Mouse (Mus musculus) layer of hippocampus, adult 8-10 months (tissue): ENCODE measurements around the gene Wnt1. TPM values are rescaled to one million over a fixed set of nuclear protein-coding genes. Genes with fewer than 3 reads are reported as not detected.

Experiments used
- DNase-seq, 2 experiments: peaks; one replicate each; pipeline ENCODE4 v3.0.0; 2022; ENCODE audit warnings: low spot score in 2 of 2
- total RNA-seq, 4 experiments: library from RNA; stranded (reverse); gene quantifications; 2 replicates each; pipeline ENCODE4 v1.2.4; 2022

The Wnt1 gene
- total RNA-seq, 4 experiments from 2014 or later = not detected

DNA sequence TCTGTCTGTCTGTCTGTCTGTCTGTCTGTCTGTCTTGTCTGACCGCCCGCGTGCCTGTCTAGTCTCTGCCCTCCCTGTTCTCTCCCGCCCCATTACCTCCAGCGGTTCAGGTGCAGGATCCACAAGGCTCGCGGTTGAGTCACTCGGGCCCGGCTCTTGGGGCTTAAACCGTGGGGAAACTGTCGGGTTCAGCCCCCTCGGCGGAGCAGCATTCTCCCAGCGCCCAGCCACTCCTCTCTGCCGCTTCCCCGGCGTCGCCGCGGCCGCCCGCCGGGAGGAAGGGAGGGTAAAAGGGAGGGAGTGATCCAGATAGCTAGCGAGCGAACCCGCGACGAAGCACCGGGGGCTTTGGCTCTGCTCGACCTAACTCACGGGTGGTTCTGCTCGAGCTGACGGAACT lies 11.9 kb upstream of the Wnt1 start, which contains the start of gene Wnt10b:
Gene Wnt10b, minus strand, starts transcription at position 389 of the 400 bp plus-strand sequence.
- no peak for DNase-seq

DNA sequence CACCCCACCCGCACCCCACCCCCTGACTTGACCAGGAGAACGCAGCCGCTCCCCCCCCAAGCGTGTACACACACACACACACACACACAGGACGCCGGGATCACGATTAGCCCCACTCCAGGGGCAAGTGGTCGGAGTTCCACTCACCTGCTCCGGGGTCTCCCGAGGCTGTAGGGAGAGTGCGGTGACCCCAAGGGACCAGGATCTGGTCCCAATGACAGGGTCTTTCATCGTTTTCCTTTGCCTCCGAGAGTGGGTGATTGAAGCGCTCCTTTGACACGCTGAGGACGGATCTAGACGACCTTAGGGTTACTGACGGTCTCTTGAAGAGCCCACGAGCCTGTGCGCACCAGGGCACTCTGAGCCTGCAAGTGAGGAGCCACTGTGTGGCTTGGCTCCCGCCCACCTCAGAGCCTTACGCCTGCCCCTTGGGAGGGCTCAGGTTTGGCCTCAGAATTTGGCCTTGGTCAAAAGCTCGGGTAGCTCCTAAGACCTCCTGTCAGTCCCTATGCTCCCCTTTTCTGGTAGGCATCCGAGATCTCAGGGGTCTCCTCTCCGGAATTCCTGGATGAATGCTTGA lies 11.4 kb upstream of the Wnt1 start:
- DNase-seq = no peak

DNA sequence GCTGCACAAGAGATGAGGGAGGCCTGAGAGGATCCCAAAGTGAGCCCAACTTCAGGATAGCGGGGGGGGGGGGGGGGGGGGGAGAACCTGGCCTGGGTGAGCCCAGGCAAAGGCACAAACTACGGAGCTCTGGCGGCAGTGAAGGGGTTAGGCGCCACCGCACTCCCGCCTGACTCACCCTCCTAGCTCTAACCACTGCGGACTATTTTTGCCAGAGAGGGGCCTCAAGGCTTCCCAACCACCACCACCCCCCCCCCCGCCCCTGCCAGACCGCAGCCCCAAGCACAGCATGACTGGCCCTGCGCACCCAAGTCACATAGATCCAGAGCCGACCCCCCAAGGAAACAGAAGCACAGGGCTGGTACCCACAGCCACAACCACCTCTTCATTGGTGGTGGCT lies 10.9 kb upstream of the Wnt1 start:
- no peak for DNase-seq

DNA sequence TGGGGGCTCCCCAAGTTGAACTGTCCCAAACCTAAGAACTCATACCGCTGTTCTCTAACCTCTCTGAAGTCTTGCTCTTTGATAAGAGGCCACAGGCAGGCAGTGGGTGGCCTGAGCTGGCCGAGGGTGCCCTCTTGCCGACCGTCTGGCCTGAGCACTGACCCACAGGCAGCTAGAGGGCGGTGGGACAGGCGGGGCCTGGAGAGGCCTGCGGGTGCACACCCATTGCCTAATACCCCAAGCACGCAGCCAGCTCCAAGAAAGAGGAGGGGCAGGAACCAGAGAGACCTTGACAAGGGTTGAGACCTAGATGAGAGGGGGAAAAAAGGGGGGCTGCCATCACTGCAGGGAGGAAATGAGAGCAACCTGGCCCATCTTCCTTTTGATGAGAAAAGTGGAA lies 9.6 kb upstream of the Wnt1 start:
- DNase-seq = no peak

DNA sequence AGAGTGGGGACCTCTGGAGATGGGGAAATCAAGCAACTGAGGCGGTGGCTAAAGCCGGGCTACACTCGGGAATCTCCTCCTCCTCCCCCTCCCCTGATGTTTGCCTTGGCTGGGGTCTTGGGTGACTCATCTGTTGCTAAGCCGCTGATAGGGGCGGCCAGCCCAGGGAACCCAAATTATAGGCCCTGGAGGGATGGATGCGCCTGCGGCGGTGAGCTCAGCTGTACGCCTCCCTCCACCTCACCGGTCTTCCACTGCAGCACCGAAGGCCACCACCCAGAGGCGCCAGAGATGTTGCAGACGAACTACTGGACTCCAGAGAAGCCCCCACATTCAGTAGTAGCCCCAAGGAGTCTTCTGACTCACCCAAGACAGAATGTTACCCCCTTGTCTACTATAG lies 9.1 kb upstream of the Wnt1 start:
- DNase-seq = no peak

DNA sequence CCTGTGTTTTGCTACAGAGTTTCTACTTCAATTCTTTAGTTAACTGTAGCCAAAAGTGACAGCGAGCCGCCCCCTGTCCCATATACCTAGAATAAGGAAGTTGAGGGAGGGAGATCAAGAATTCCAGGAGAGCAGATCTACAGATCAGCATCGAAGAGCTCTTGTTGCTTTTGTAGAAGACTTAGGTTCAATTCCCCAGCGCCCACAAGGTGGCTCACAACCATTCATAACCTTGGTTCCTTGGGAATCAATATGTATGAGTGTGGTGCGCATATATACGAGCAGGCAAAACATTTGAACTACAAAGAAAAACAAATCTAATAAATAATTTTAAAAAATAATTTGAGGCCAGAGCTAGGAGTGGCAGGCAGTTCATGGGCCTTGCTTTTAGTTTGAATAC lies 8.5 kb upstream of the Wnt1 start:
- DNase-seq = no peak

DNA sequence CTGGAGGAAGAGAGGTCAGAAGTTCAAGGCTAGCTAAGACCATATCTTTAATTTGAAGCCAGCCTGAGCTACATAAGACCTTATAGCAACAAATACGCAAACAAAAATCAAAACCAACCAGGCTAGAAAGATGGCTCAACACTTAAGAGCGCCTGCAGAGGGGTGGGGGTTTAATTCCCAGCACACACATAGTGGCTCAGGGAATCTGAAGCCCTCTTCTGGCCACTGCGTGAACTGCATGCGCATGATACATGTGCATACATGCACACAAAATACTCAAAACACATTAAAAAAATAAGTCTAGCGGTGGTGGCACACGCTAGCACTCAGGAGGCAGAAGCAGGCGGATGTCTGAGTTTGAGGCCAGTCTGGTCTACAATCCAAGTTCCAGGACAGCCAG lies 3.9 kb upstream of the Wnt1 start:
- DNase-seq = no peak

DNA sequence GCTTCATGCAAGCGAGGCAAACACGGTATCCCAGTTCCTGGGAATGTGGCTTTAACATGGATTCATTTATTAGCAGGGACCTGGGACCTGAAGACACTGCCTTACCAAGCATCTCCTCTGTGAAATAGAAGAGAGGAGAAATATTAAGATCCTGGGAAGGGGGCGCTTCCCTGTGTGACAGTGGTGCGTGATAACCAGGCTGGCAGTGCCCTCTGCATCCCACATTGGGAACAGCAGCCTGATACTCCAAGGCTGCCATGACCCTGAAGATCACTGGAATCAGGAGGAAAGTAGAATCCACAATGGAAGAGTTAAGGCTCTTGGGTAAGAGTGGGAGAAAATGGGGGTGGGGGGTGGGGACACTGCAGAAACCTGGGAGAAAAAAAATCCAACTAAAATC lies 1.7 kb upstream of the Wnt1 start:
- DNase-seq = no peak

DNA sequence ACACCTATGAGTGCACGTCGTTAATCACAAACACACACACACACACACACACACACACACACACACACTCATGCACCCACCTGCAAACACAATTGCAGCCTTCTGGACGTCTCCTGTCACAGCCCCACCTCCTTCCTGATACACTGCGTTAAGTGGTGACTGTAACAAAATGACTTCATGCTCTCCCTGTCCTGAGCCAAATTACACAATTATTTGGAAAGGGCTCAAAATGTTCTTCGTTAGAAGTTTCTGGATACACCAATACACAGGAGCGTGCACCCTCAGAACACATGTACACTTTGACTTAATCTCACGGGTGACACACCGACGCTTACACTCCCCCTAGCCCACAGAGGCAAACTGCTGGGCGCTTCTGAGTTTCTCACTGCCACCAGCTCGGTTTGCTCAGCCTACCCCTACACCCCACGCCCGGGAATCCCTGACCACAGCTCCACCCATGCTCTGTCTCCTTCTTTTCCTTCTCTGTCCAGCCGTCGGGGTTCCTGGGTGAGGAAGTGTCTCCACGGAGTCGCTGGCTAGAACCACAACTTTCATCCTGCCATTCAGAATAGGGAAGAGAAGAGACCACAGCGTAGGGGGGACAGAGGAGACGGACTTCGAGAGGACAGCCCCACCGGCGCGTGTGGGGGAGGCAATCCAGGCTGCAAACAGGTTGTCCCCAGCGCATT lies 541 bp upstream of the Wnt1 start:
- no peak for DNase-seq

DNA sequence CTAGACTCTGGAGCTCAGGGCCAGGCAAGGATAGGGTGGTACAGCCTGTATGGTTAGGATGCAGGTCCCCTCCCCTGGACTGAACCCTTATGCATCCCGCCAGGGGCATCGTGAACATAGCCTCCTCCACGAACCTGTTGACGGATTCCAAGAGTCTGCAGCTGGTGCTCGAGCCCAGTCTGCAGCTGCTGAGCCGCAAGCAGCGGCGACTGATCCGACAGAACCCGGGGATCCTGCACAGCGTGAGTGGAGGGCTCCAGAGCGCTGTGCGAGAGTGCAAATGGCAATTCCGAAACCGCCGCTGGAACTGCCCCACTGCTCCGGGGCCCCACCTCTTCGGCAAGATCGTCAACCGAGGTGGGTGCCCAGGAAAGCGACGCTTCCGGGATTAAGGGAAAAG lies 1.1 kb downstream of the Wnt1 start:
- DNase-seq = no peak

DNA sequence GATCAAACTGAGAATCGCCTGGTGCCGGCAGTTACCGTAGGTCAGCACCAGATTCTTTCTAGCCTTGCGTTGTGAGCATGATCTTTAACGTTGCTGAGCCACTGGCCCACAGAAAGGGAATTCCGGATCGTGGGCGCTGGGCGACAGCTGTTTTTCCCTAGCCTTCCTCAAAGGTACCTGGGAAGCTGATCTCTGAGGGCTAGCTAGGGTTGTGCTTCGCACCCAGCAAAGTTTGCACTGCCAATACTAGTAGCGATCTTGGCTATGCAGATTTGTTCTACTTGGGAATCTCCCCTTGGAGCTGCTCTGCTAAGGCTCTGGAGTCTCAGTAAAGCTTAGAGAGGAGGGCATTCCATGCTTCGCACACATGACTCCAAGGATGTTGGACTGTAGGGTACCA lies 1.6 kb downstream of the Wnt1 start:
- DNase-seq = no peak

DNA sequence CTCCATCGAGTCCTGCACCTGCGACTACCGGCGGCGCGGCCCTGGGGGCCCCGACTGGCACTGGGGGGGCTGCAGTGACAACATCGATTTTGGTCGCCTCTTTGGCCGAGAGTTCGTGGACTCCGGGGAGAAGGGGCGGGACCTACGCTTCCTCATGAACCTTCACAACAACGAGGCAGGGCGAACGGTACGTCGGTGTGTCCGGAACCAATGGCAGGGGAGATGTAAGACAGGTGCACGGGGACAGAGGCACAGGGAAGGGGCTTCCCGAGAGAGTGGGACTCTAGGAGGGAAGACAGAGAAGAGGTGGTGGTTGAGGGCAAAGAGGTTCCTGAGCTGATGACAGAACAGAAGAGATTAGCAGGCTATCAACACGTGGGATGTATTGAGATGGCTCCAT lies 2.1 kb downstream of the Wnt1 start:
- DNase-seq = no peak

DNA sequence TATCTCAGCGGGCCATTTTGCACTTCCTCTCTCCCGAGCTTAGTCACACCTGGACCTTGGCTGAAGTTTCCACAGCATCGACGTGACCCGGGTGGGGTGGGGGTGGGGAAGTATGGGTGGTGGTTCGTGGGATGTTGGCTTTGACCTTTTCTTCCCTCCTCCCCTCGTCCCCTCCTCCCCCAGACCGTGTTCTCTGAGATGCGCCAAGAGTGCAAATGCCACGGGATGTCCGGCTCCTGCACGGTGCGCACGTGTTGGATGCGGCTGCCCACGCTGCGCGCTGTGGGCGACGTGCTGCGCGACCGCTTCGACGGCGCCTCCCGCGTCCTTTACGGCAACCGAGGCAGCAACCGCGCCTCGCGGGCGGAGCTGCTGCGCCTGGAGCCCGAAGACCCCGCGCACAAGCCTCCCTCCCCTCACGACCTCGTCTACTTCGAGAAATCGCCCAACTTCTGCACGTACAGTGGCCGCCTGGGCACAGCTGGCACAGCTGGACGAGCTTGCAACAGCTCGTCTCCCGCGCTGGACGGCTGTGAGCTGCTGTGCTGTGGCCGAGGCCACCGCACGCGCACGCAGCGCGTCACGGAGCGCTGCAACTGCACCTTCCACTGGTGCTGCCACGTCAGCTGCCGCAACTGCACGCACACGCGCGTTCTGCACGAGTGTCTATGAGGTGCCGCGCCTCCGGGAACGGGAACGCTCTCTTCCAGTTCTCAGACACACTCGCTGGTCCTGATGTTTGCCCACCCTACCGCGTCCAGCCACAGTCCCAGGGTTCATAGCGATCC lies 2.8 kb downstream of the Wnt1 start:
- DNase-seq = peak in 1 of 2 experiments; percentile 37

DNA sequence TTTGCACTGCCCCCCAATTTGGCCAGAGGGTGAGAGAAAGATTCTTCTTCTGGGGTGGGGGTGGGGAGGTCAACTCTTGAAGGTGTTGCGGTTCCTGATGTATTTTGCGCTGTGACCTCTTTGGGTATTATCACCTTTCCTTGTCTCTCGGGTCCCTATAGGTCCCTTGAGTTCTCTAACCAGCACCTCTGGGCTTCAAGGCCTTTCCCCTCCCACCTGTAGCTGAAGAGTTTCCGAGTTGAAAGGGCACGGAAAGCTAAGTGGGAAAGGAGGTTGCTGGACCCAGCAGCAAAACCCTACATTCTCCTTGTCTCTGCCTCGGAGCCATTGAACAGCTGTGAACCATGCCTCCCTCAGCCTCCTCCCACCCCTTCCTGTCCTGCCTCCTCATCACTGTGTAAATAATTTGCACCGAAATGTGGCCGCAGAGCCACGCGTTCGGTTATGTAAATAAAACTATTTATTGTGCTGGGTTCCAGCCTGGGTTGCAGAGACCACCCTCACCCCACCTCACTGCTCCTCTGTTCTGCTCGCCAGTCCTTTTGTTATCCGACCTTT lies 3.6 kb downstream of the Wnt1 start:
- DNase-seq = no peak

DNA sequence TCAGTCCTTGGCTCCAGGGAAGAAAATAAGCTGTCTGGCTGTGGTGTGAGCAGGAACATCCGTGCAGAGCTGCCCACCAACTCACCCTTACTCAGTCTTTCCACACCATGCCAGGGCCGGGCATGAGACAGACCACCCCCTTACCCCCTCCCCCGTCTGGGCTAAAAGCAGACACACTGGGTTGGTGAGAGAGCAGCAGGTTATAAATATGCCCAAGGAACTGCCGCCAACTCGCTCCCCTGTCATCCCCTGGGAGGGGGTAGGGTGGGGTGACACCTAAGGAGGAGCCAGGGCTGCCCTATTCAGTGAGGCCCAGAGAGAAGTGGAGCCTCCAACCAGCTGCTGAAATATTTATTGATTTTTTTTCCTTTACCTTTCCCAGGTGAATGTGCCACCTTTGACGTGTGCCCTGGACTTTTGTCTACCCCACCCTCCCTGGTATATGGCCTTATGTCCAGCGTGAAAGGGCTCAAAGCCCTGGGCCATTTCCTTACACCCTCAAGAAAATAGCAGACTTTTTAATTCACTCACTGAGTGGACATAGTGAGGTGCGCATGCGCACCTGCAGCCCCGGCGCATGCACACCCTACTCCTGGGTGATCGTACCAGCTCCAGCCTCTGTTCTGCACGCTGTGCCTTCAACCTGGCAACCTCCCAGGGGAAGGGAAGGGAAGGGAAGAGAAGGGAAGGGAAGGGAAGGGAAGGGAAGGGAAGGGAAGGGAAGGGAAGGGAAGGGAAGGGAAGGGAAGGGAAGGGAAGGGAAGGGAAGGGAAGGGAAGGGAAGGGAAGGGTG lies 7.3 kb downstream of the Wnt1 start:
- DNase-seq = no peak

DNA sequence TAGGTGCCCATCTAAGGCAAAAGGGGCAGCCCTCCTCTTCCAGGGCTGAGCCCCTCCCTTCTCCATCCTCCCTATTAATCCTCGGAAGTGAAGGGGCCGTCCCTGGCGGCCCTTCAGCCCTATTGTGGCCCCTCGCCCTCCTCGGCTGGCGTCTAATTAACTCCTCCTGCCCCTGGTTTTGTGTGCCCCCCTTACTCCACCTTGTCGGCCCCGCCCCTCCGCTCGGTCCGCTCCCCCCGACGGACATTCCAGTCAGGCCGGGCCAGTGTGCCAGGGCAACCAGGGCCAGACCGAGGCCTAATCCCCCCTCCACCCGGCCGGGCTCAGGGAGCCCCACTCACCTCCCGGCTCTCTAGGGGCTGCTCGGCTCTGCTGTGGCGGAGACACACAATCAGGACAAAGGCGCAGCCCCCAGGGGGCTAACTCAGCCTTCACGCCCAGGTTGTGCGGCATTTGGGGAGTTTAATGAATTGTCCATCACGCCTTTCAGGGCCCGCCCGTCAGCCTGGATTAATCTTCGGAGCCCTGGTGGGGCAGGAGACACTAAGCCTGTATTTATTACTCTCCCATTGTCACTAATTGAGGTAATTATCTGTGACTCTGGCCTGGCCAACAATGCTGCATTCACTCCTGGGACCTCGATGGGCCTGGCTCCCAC lies 8.3 kb downstream of the Wnt1 start:
- no peak for DNase-seq

DNA sequence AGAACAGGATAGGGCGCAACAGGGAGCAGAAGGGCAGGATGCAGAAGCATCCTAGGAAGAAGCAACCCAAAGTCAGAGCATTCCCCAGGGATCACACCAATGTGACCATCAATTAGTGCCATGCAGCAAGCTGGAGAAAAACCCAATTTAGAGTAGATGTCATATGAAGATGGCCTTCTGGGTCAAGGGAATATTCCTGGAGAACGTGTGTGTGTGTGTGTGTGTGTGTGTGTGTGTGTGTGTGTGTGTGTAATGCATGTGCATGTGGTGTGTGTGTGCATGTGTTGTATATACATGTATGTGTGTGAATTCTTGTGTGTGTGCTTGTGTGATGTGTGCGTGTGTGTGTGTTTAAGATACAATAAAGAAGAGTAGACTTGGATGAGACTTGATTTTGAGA lies 9.2 kb downstream of the Wnt1 start:
- no peak for DNase-seq

DNA sequence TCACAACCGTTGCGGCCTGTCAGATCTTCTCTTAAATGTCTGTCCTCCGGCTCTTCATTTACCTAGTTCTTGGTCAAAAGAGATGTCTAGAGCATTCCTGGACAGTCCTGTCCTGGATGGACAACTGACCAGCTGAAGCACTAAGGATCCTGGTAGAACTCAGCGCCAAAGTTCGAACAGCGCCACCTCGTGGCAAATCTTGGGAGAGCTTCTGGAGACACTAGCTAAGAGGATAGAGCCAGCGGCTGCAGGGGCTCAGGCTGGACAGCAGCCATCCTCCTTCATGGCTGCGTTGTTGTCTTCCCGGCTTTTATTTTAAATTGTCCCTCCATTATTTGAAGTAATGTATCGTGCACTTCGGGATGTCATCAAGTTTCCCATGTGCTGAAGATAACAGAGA lies 9.7 kb downstream of the Wnt1 start:
- peak in 1 of 2 experiments; percentile 82 for DNase-seq

DNA sequence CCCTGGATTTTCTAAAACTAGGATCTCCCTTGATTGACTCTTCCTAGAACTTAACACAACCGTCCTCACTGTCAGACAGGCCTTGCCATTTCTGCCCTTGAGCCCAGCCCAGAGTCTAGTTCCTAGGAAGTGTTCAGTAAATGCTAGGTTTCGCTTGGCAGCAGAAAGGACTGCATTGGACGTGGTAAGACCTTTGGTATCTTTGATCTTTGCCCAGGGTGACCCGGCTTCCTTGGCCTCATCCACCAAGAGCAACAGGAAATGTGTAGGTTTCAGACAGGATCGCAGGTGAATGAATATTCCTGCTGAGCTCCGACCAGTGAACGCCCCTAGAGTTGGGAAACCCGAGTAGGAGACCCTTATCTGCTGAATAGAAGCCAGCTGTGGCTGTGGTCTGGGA lies 13.3 kb downstream of the Wnt1 start:
- DNase-seq = no peak

DNA sequence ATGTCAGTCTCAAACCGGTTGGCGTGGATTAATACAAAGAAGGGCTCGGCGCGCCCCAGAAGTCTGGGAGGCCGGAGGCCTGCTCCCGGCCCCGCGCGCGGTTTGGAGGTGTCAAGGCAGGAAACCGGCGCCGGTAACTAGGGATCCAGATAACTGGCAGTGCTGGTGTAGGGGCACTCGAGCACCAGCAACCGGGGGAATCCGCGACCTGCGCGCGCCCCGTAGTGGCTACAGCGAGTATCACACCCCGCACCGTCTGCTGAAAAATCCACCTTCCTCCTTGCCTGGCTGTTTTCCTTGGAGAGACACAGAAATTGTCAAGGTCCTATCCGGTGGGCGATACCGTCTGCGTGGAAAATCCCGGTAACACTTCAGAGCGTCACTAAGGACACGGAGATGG lies 14.4 kb downstream of the Wnt1 start:
- DNase-seq = peak; percentile 79 to 92
